Mouse (Mus musculus) myocyte (in vitro differentiated cells): ENCODE results near the gene Sult6b2.

Experiments
- POLR2A ChIP-seq: IDR thresholded peaks from one replicate; pipeline ENCODE4 v1.6.1; 2011; ENCODE audit warnings: low read depth, mild to moderate bottlenecking, control low read depth, moderate library complexity; ENCODE audit not compliant: insufficient read length
- USF1 ChIP-seq: IDR thresholded peaks from one replicate; pipeline ENCODE4 v1.6.1; 2011; ENCODE audit warnings: low read depth, mild to moderate bottlenecking, control low read depth, moderate library complexity

DNA sequence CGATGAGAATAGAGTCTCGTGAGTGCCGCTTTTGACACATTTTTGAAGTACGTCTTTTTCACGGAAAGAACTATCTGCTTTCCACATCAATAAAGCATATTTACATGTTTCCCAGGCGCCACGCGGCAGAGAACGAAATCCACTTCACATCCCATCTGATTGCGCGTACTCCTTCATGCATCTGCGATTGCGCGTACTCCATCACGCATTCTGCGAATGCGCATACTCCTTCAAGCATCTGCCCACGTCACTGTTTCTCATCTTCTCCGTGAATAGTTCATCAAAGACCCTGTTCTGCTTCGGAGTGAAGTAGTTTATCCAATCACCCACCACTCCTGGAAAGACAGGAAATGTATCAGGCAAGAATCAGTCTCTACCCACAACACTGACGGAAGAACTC is 18.2 kb downstream of the Sult6b2 start:
- TF ChIP-seq USF1: no peak
- no peak for TF ChIP-seq POLR2A
